Mouse (Mus musculus) hindbrain, embryonic 15.5 days (tissue): ENCODE measurements at regions not wholly inside any gene's neighbourhood (a gene's known extent, or its start where the extent isn't known, plus 50 kb on each side); places are given as distances from the start of the nearest gene placed in this dataset.

Experiments
- ATAC-seq: fragments of 200-750 bp; cut with Nextera tagmentation; 2 replicates; pipeline ENCODE4 v1.8.0; 2017; ENCODE audit warnings: low read depth, moderate number of reproducible peaks, moderate TSS enrichment; ENCODE audit not compliant: low FRiP score
- H3K27ac ChIP-seq: fragments of 300-500 bp; sonication (generic); replicated peaks from 2 replicates; pipeline ENCODE4 v1.5.1; 2015; ENCODE audit warnings: mild to moderate bottlenecking, inconsistent platforms
- H3K27me3 ChIP-seq: fragments of 300-500 bp; sonication (generic); 2 replicates; pipeline ENCODE4 v1.6.1; 2015; ENCODE audit warnings: control low read depth, inconsistent platforms
- H3K36me3 ChIP-seq: fragments of 300-500 bp; sonication (generic); 2 replicates; pipeline ENCODE4 v1.6.1; 2015; ENCODE audit warnings: control low read depth, inconsistent platforms
- H3K4me1 ChIP-seq: fragments of 300-500 bp; sonication (generic); replicated peaks from 2 replicates; pipeline ENCODE4 v1.6.1; 2015; ENCODE audit warnings: control low read depth, inconsistent platforms
- H3K4me2 ChIP-seq: fragments of 300-500 bp; sonication (generic); 2 replicates; pipeline ENCODE4 v1.6.1; 2015; ENCODE audit warnings: moderate library complexity, mild to moderate bottlenecking, inconsistent platforms
- H3K4me3 ChIP-seq: fragments of 300-500 bp; sonication (generic); 2 replicates; pipeline ENCODE4 v1.5.1; 2015; ENCODE audit warnings: mild to moderate bottlenecking, inconsistent platforms
- H3K9ac ChIP-seq: fragments of 300-500 bp; sonication (generic); 2 replicates; pipeline ENCODE4 v1.6.1; 2015; ENCODE audit warnings: inconsistent platforms
- H3K9me3 ChIP-seq: fragments of 300-500 bp; sonication (generic); 2 replicates; pipeline ENCODE4 v1.6.1; 2016; ENCODE audit warnings: control low read depth, inconsistent platforms
- WGBS: fragments of 180-500 bp; shearing (Covaris S2); methylation state at CpG from one replicate; pipeline ENCODE4 v1.1.7; 2015; 5-methylcytosine and 5-hydroxymethylcytosine counted together

DNA sequence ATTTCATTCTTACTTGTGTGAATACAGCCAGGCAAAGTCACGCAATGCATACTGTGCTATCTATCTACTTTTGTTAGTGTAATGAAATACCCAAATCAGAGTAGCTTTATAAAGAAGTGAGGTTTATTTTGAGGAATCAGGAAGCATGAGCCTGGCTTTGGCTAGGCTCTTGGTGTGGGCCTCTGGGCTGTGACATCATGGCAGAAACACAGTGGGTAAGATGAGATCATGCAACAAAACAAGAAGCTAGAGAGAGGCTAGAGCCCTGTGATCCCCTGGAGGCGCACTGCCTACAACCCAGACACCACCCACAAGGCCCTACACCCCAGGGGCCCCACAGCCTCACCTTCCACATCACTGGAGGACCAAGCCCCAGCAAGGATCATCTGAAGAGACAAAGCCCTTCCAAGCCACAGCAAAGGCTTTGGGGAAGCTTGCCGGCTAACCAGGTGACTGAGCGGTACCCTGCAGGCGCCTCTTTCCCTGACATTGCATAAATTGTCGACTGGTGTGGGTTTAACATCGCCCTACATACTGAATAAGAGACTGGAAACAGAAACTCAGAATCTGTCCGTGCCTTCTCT, 143.8 kb upstream of the Frmd6 start:
- Histone ChIP-seq H3K27ac (no peak overlapping the region), H3K9ac (no peak overlapping the region), H3K4me3 (no peak overlapping the region), H3K4me1 (peaks cover 13% of the 10 kb centered on the region), H3K36me3 (no peaks in the 10 kb centered on the region), H3K27me3 (no peaks in the 10 kb centered on the region), H3K4me2 (no peak overlapping the region), H3K9me3 (no peaks in the 10 kb centered on the region)
- 85% methylated on average over 8 of the region's 8 CpGs for whole genome bisulfite sequencing
- no peak for ATAC-seq

DNA sequence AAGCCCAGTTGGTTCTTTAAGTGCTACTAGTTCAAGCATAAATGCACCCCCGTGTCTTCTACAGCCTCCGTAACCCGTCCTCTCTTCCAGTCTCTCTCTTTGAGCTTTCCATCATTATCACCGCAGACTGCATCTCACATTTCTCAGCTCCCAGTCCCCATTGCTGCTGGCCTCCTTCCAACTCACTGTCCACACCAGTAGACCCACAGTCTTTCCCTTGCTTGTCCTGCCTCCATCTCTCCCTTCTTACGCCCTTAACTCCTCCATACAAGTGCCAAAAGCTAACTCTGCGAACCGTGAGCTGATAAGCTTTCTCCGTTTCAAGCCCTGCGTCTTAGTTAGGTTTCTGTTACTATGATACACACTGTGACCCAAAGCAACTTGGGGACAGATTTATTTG, 141.0 kb upstream of the Frmd6 start:
- Histone ChIP-seq H3K9ac (no peak overlapping the region), H3K4me3 (no peak overlapping the region), H3K36me3 (no peaks in the 10 kb centered on the region), H3K4me2 (no peak overlapping the region), H3K27ac (no peak overlapping the region), H3K27me3 (no peaks in the 10 kb centered on the region), H3K9me3 (no peaks in the 10 kb centered on the region), H3K4me1 (peaks cover 24% of the 10 kb centered on the region)
- 87% methylated on average over 9 of the region's 9 CpGs for WGBS
- ATAC-seq: no peak

DNA sequence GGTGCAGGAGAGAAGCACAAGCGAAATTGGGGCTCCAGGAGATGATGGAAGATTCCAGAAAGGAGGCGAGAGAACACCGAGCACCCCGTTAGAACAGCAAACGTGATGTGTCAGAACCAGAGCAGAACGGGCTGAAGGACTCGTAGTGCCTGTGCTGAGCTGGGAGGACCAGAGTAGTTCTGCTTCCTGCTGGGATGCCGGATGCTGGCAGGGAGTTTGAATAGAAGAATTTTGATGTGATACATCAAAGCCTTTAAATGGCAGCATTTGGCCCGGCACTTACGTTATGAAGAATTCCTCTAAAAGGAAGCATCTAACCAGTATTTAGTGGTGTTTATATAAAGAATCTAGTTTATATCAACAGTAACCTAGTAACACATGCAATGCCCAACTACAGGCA, 139.9 kb upstream of the Frmd6 start:
- Histone ChIP-seq H3K4me1 (peaks cover 21% of the 10 kb centered on the region), H3K4me3 (no peak overlapping the region), H3K9ac (no peak overlapping the region), H3K27ac (no peak overlapping the region), H3K9me3 (no peaks in the 10 kb centered on the region), H3K27me3 (no peaks in the 10 kb centered on the region), H3K36me3 (no peaks in the 10 kb centered on the region), H3K4me2 (no peak overlapping the region)
- 74% methylated on average over 10 of the region's 10 CpGs for WGBS
- ATAC-seq: no peak

DNA sequence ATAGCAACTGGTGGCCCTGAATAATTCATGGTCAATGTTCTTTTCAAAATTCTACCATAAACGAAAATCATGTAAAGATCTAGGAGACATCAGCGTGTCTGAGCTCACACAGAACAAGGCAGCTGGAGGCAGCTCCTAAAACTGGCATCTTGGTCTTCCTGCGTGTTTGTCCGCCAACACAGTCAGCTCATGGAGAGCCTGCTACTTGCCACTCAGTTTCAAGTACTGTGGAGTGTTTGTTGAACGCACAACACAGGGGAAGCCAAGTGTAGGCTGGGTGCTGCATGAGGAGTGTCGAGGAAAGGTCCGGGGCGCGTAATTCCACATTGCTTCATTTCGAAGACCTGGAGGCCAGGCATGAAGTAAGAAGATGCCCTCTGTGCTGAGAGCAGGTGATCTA, 139.0 kb upstream of the Frmd6 start:
- no peak overlapping the region for H3K4me2 ChIP-seq
- H3K9me3 ChIP-seq: no peaks in the 10 kb centered on the region
- peaks cover 21% of the 10 kb centered on the region for H3K4me1 ChIP-seq
- no peaks in the 10 kb centered on the region for H3K27me3 ChIP-seq
- no peak for ATAC-seq
- H3K9ac ChIP-seq: no peak overlapping the region
- H3K4me3 ChIP-seq: no peak overlapping the region
- no peaks in the 10 kb centered on the region for H3K36me3 ChIP-seq
- 95% methylated on average over 10 of the region's 10 CpGs for WGBS
- no peak overlapping the region for H3K27ac ChIP-seq

DNA sequence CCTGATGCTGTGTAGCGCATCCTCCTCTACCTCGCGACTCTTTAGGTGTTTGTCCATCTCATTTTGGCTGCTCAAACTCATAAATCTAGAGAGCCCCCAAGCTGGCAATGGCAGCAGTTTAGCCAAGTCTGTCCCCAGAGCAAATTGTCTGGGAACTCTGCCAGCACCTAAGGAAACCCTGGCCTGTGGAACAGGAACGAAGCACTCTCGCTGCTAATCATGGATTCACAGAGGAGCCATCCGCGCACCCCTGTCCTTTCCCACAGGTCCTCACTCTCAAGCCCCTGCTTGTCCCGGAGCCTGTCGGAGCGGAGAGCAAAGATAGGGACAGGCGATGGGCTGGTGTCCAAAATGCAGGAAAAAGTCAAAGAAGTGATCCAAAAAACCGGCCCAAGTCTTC, 138.3 kb upstream of the Frmd6 start:
- ATAC-seq: no peak
- Histone ChIP-seq H3K27ac (no peak overlapping the region), H3K4me2 (no peak overlapping the region)

DNA sequence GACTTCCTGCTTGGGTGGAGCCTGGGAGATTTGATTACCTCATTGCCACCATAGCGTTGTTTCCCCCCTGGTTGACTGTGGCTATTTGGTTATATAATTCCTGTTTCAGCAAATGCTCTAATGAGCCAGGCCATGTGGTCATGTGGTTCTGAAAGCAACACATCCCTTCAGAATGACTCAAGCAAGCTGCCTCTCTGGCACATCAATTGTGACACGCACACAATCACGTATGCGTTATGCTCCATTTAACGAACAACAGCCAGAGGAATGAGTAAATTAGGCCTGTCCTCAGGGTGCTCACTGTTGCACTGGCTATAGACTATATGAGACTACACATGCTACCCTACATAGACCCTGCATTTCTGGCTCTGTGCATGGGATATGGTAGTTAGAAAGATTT, 130.2 kb upstream of the Frmd6 start:
- no peak overlapping the region for H3K4me3 ChIP-seq
- H3K36me3 ChIP-seq: no peaks in the 10 kb centered on the region
- H3K9me3 ChIP-seq: no peaks in the 10 kb centered on the region
- 66% methylated on average over 5 of the region's 5 CpGs for WGBS
- no peak overlapping the region for H3K9ac ChIP-seq
- H3K27ac ChIP-seq: no peak overlapping the region
- H3K4me2 ChIP-seq: no peak overlapping the region
- peaks cover 8% of the 10 kb centered on the region; the same call in 1 of the 2 replicates for H3K4me1 ChIP-seq
- H3K27me3 ChIP-seq: no peaks in the 10 kb centered on the region
- no peak for ATAC-seq

More for the DNA sequence above, 138.3 kb upstream of the Frmd6 start:
- Histone ChIP-seq H3K27me3 (no peaks in the 10 kb centered on the region), H3K4me1 (peaks cover 28% of the 10 kb centered on the region), H3K36me3 (no peaks in the 10 kb centered on the region), H3K9ac (no peak overlapping the region), H3K4me3 (no peak overlapping the region), H3K9me3 (no peaks in the 10 kb centered on the region)
- WGBS: 57% methylated on average over 12 of the region's 12 CpGs

DNA sequence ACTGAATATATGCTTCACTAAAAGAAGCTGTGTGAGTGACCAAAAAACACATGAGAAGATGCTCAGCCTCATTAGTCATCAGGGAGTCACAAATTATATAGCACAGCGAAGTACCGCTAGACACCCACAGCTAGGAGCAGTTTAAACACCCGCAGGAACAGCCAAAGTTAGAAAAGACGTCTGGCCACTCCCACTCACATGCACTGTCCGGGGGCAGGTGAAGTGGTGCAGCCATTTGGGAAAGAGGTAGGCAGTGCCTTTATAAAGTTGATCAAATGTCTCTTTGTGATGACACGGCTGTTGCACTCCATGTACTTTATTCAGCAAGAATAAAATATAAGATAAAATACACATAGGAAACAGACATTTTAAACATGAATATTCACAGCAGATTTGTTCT, 129.1 kb upstream of the Frmd6 start:
- no peaks in the 10 kb centered on the region for H3K36me3 ChIP-seq
- no peak for ATAC-seq
- no peaks in the 10 kb centered on the region for H3K9me3 ChIP-seq
- H3K27ac ChIP-seq: no peak overlapping the region
- peaks cover 8% of the 10 kb centered on the region; the same call in 1 of the 2 replicates for H3K4me1 ChIP-seq
- WGBS: 77% methylated on average over 6 of the region's 6 CpGs
- no peak overlapping the region for H3K4me2 ChIP-seq
- H3K4me3 ChIP-seq: no peak overlapping the region
- no peak overlapping the region for H3K9ac ChIP-seq
- H3K27me3 ChIP-seq: no peaks in the 10 kb centered on the region

DNA sequence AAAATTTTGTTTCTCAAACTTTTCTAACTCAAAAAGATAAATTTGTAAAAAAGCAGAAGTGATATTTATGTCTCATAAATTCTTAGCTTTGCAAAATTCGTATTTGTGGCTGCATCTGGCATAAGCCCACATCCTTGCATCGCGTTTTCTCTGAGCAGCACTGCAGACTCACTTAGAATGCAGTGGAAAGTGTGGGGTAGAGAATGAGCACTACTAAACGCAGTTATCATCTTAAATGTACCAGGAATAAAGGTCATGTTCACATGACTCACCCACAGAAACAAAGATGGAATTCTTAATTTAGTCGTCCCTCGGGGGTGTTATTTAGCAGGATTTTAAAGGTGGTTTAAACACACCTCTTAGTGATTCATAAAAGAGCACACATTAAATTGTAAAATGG, 126.8 kb upstream of the Frmd6 start:
- no peaks in the 10 kb centered on the region for H3K36me3 ChIP-seq
- 84% methylated on average over 6 of the region's 6 CpGs for WGBS
- H3K27ac ChIP-seq: no peak overlapping the region
- H3K9ac ChIP-seq: no peak overlapping the region
- no peaks in the 10 kb centered on the region for H3K27me3 ChIP-seq
- no peaks in the 10 kb centered on the region for H3K9me3 ChIP-seq
- no peak for ATAC-seq
- no peaks in the 10 kb centered on the region for H3K4me1 ChIP-seq
- no peak overlapping the region for H3K4me2 ChIP-seq
- no peak overlapping the region for H3K4me3 ChIP-seq

DNA sequence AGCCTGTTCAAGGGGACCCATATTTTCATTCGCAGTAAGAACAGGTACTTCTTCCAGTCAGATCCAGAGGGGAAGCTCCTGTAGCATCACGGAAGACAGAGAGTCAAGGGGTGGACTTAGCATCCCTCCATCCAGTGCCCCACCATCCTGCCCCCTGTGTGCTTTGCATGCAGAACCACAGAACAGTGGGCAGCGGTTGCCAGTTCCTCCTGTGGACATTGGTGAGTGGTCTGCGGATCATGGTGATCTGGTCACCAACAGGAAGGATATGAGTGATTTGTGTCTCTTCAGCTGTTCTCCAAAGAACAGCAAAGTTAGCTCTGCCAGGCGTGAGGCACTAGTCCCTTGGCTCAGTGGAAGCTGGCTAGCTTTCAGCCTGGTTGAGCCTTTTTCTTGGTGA, 122.8 kb upstream of the Frmd6 start:
- H3K9me3 ChIP-seq: no peaks in the 10 kb centered on the region
- ATAC-seq: no peak
- H3K9ac ChIP-seq: no peak overlapping the region
- no peaks in the 10 kb centered on the region for H3K36me3 ChIP-seq
- no peak overlapping the region for H3K4me3 ChIP-seq
- 98% methylated on average over 5 of the region's 5 CpGs for WGBS
- H3K4me1 ChIP-seq: no peaks in the 10 kb centered on the region
- no peaks in the 10 kb centered on the region for H3K27me3 ChIP-seq
- H3K4me2 ChIP-seq: no peak overlapping the region
- no peak overlapping the region for H3K27ac ChIP-seq

DNA sequence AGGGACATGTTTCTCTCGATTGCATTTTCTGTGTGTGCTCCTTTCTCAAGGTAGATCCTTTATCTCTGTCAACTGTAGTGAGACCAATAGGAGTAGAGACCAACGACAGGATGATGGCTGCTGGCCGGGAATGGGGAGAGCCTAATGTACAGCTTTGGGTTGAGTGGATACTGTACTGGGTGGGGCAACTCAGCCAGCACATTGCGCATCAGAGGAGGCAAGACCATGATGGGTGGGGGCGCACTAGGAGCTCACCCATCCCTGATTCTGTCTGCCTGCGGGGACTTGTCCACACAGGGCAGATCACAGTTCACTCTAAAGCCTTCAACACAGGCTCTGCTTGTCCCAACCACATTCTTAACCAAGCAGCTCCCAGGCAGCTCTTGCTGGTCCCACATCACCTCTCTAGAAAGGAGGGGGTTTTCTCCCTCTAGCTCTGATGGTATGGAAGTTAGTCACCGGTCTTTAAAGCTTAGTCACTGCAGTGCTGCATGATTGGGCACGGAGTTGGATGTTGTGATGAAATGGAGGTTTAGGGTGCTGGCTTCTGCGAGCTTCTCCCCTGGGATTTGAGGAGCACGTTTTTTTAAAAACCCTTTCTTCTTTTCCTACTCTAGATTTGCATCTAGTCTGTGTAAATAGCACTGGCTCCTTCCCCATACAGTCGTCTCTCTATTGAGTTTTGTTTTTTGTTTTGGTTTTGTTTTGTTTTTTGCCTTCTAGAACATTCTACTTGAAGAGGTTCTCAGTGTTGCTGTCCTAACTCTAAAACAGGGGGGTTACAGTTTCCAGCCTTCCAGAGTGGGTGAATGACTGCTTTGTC, 118.3 kb upstream of the Frmd6 start:
- H3K27ac ChIP-seq: no peak overlapping the region
- H3K4me3 ChIP-seq: no peak overlapping the region
- no peak overlapping the region for H3K4me2 ChIP-seq
- 89% methylated on average over 11 of the region's 11 CpGs for WGBS
- no peaks in the 10 kb centered on the region for H3K36me3 ChIP-seq
- no peak for ATAC-seq
- H3K4me1 ChIP-seq: no peaks in the 10 kb centered on the region
- no peak overlapping the region for H3K9ac ChIP-seq
- H3K27me3 ChIP-seq: no peaks in the 10 kb centered on the region
- no peaks in the 10 kb centered on the region for H3K9me3 ChIP-seq

DNA sequence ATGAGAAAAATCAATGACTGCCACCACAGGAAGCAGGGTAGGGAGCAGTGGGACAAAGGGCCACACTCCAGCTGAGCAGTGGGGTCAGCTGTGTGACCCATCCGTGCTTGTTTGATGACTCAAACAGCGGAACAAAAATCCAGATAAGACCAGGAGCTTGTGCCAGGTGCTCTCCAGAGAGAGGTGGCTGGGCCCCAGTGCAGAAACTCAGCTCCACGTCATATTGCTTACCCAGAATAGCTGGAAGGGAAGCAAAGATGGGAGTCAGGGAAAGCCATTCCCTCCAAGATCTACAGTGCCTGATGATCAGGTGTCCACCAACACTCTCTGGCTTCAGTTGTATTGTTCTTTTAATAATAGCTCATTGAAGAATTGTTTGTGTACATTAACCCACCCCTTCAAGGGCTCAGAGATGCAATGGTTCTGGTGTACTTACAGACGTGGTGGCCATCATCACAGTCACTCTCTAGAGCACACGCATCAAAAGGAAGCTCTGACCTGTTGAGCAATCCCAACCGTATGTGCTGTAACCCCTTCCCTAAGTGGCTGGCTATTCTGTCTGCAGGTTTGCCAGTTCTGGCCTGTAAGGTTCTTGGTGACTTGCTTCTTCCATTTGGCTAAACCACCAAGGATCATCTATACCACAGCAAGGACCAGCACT, 117.6 kb upstream of the Frmd6 start:
- H3K27ac ChIP-seq: no peak overlapping the region
- no peaks in the 10 kb centered on the region for H3K9me3 ChIP-seq
- H3K4me2 ChIP-seq: no peak overlapping the region
- H3K36me3 ChIP-seq: no peaks in the 10 kb centered on the region
- no peak overlapping the region for H3K4me3 ChIP-seq
- H3K9ac ChIP-seq: no peak overlapping the region
- 68% methylated on average over 6 of the region's 6 CpGs for WGBS
- no peaks in the 10 kb centered on the region for H3K27me3 ChIP-seq
- no peaks in the 10 kb centered on the region for H3K4me1 ChIP-seq
- no peak for ATAC-seq

DNA sequence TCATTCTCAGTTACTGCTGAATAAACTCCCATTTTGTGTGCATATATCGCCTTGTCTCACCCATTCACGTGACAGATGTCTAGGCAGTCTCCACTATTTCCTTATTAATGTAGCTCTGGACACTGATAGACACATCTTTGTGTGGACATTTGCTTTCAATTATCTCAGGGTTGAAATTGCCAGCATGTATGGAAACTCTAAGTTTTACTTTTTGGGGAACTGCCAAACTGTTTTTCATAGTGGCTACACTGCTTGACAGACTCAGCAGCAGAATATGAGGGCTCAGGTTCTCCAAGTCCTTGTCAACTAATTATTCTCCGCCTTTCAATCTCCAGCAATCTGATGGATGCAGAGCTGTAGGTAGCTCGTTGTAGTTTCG, 117.0 kb upstream of the Frmd6 start:
- Histone ChIP-seq H3K4me1 (no peaks in the 10 kb centered on the region), H3K9ac (no peak overlapping the region), H3K9me3 (no peaks in the 10 kb centered on the region), H3K36me3 (no peaks in the 10 kb centered on the region), H3K4me2 (no peak overlapping the region), H3K27ac (no peak overlapping the region), H3K27me3 (no peaks in the 10 kb centered on the region), H3K4me3 (no peak overlapping the region)
- no peak for ATAC-seq
- WGBS: 94% methylated on average over 5 of the region's 5 CpGs
